Mouse (Mus musculus): ENCODE data around the gene Rprd1b. TPM values are rescaled to one million over a fixed set of nuclear protein-coding genes. Genes with fewer than 3 reads are reported as not detected.

The Rprd1b gene
- polyA plus RNA-seq, 1 experiment from 2014 or later, result 50.9 TPM

GRCm38 (mm10) chr2:157989946-157990345, 38.4 kb upstream of the Rprd1b start:
- WGBS, result 86% methylated on average over 2 of the region's 2 CpGs
- Histone ChIP-seq H3K4me3 (ENCODE audit: low read depth, low read length) (no peak overlapping the region), H3K27ac (ENCODE audit: low read depth) (no peak overlapping the region), H3K36me3 (ENCODE audit: insufficient read depth) (peaks cover 50% of the 10 kb centered on the region), H3K4me2 (no peak overlapping the region), H3K9me3 (ENCODE audit: low read depth, low read length) (no peaks in the 10 kb centered on the region), H3K27me3 (ENCODE audit: insufficient read depth, low read length) (no peaks in the 10 kb centered on the region), H3K9ac (no peak overlapping the region), H3K4me1 (ENCODE audit: insufficient read depth) (no peaks in the 10 kb centered on the region)
- peak; percentile 63 for TF ChIP-seq CTCF (IDR thresholded peaks at IDR 0.05; ENCODE audit: low read depth)
- ATAC-seq (ENCODE audit: insufficient read depth) (no peak), DNase-seq (peak; percentile 30)

- WGBS, result 62% methylated on average over 6 of the region's 6 CpGs
- ATAC-seq (ENCODE audit: insufficient read depth), result no peak
Measured at GRCm38 (mm10) chr2:157991026-157991425, 37.3 kb upstream of the Rprd1b start.

GRCm38 (mm10) chr2:157992501-157992900, 35.8 kb upstream of the Rprd1b start:
- H3K4me3 ChIP-seq (ENCODE audit: low read depth, low read length), result no peak overlapping the region
- ATAC-seq (ENCODE audit: insufficient read depth) (no peak), DNase-seq (no peak)
- no peak overlapping the region for H3K9ac ChIP-seq
- no peaks in the 10 kb centered on the region for H3K27me3 ChIP-seq (ENCODE audit: insufficient read depth, low read length)
- 96% methylated on average over 4 of the region's 4 CpGs for WGBS
- no peaks in the 10 kb centered on the region for H3K4me1 ChIP-seq (ENCODE audit: insufficient read depth)
- H3K4me2 ChIP-seq, result no peak overlapping the region
- no peaks in the 10 kb centered on the region for H3K9me3 ChIP-seq (ENCODE audit: low read depth, low read length)
- peaks cover 60% of the 10 kb centered on the region for H3K36me3 ChIP-seq (ENCODE audit: insufficient read depth)
- TF ChIP-seq CTCF (IDR thresholded peaks at IDR 0.05; ENCODE audit: low read depth), result no peak
- H3K27ac ChIP-seq (ENCODE audit: low read depth), result no peak overlapping the region

More at GRCm38 (mm10) chr2:157991026-157991425, 37.3 kb upstream of the Rprd1b start:
- H3K4me2 ChIP-seq, result no peak overlapping the region
- no peak overlapping the region for H3K4me3 ChIP-seq (ENCODE audit: low read depth, low read length)
- H3K9me3 ChIP-seq (ENCODE audit: low read depth, low read length), result no peaks in the 10 kb centered on the region
- TF ChIP-seq CTCF (IDR thresholded peaks at IDR 0.05; ENCODE audit: low read depth), result no peak
- no peak overlapping the region for H3K27ac ChIP-seq (ENCODE audit: low read depth)
- DNase-seq, result no peak
- no peaks in the 10 kb centered on the region for H3K4me1 ChIP-seq (ENCODE audit: insufficient read depth)
- H3K9ac ChIP-seq, result no peak overlapping the region
- H3K36me3 ChIP-seq (ENCODE audit: insufficient read depth), result peaks cover 58% of the 10 kb centered on the region
- H3K27me3 ChIP-seq (ENCODE audit: insufficient read depth, low read length), result no peaks in the 10 kb centered on the region

- H3K9me3 ChIP-seq (ENCODE audit: low read depth, low read length), result no peaks in the 10 kb centered on the region
- no peaks in the 10 kb centered on the region for H3K4me1 ChIP-seq (ENCODE audit: insufficient read depth)
- TF ChIP-seq CTCF (IDR thresholded peaks at IDR 0.05; ENCODE audit: low read depth), result no peak
- peaks cover 35% of the 10 kb centered on the region for H3K36me3 ChIP-seq (ENCODE audit: insufficient read depth)
- ATAC-seq (ENCODE audit: insufficient read depth) (no peak), DNase-seq (no peak)
- no peaks in the 10 kb centered on the region for H3K27me3 ChIP-seq (ENCODE audit: insufficient read depth, low read length)
- no peak overlapping the region for H3K9ac ChIP-seq
- no peak overlapping the region for H3K27ac ChIP-seq (ENCODE audit: low read depth)
- 82% methylated on average over 3 of the region's 3 CpGs for WGBS
- H3K4me3 ChIP-seq (ENCODE audit: low read depth, low read length), result no peak overlapping the region
- no peak overlapping the region for H3K4me2 ChIP-seq
Measured at GRCm38 (mm10) chr2:157998817-157999216, 29.5 kb upstream of the Rprd1b start.

GRCm38 (mm10) chr2:158004620-158005019, 23.7 kb upstream of the Rprd1b start:
- H3K27me3 ChIP-seq (ENCODE audit: insufficient read depth, low read length), result no peaks in the 10 kb centered on the region
- H3K4me1 ChIP-seq (ENCODE audit: insufficient read depth), result no peaks in the 10 kb centered on the region
- 43% methylated on average over 6 of the region's 6 CpGs for WGBS
- H3K4me3 ChIP-seq (ENCODE audit: low read depth, low read length), result no peak overlapping the region
- H3K9ac ChIP-seq, result no peak overlapping the region
- no peak overlapping the region; the same call in 1 of the 2 replicates for H3K27ac ChIP-seq (ENCODE audit: low read depth)
- no peak overlapping the region for H3K4me2 ChIP-seq
- peak; percentile 49; the same call in 1 of the 2 replicates for ATAC-seq (ENCODE audit: insufficient read depth)
- H3K36me3 ChIP-seq (ENCODE audit: insufficient read depth), result peaks cover 36% of the 10 kb centered on the region
- no peak for TF ChIP-seq CTCF (IDR thresholded peaks at IDR 0.05; ENCODE audit: low read depth)
- peak; percentile 60 for DNase-seq
- no peaks in the 10 kb centered on the region for H3K9me3 ChIP-seq (ENCODE audit: low read depth, low read length)

GRCm38 (mm10) chr2:158005641-158006040, 22.7 kb upstream of the Rprd1b start:
- WGBS, result 88% methylated on average over 4 of the region's 4 CpGs
- H3K4me3 ChIP-seq (ENCODE audit: low read depth, low read length), result no peak overlapping the region

GRCm38 (mm10) chr2:158009373-158009772, 18.9 kb upstream of the Rprd1b start:
- no peak overlapping the region for H3K4me2 ChIP-seq
- H3K9ac ChIP-seq, result no peak overlapping the region
- no peaks in the 10 kb centered on the region for H3K27me3 ChIP-seq (ENCODE audit: insufficient read depth, low read length)
- no peak overlapping the region for H3K27ac ChIP-seq (ENCODE audit: low read depth)
- no peaks in the 10 kb centered on the region for H3K4me1 ChIP-seq (ENCODE audit: insufficient read depth)
- WGBS, result 78% methylated on average over 7 of the region's 7 CpGs
- no peak for DNase-seq
- H3K9me3 ChIP-seq (ENCODE audit: low read depth, low read length), result no peaks in the 10 kb centered on the region
- no peak for ATAC-seq (ENCODE audit: insufficient read depth)
- no peak for TF ChIP-seq CTCF (IDR thresholded peaks at IDR 0.05; ENCODE audit: low read depth)
- peaks cover 28% of the 10 kb centered on the region for H3K36me3 ChIP-seq (ENCODE audit: insufficient read depth)
- no peak overlapping the region for H3K4me3 ChIP-seq (ENCODE audit: low read depth, low read length)

More at GRCm38 (mm10) chr2:158005641-158006040, 22.7 kb upstream of the Rprd1b start:
- no peak overlapping the region for H3K27ac ChIP-seq (ENCODE audit: low read depth)
- peaks cover 28% of the 10 kb centered on the region for H3K36me3 ChIP-seq (ENCODE audit: insufficient read depth)
- H3K9ac ChIP-seq, result no peak overlapping the region
- no peaks in the 10 kb centered on the region for H3K4me1 ChIP-seq (ENCODE audit: insufficient read depth)
- DNase-seq (peak; percentile 27), ATAC-seq (ENCODE audit: insufficient read depth) (no peak)
- no peak overlapping the region for H3K4me2 ChIP-seq
- H3K27me3 ChIP-seq (ENCODE audit: insufficient read depth, low read length), result no peaks in the 10 kb centered on the region
- H3K9me3 ChIP-seq (ENCODE audit: low read depth, low read length), result no peaks in the 10 kb centered on the region
- TF ChIP-seq CTCF (IDR thresholded peaks at IDR 0.05; ENCODE audit: low read depth), result 0 out of 2 replicates have a peak, but pooled peaks have one; percentile 19
